In genomic region chr5:121477680-121478079, GRCm38 (mm10) we compare ENCODE assay signal across 10 mouse cellular contexts. TPM values are rescaled to one million over a fixed set of nuclear protein-coding genes. Genes with fewer than 3 reads are reported as not detected.
DNase-seq lines count a peak whose midpoint lies in the region; ATAC-seq and TF ChIP-seq lines count a peak whose summit lies in the region.
"Had no signal": no experiment of that assay in that cellular context is flagged by ENCODE, and none has a peak within 500 bp of the region (broad histone marks: within the 10 kb centered on the region; RNA-seq: fewer than 3 reads in every experiment).

No protein-coding gene starts in this region.

- H3K4me3 ChIP-seq in hindbrain, embryonic 11.5 days (ENCODE audit: low read depth, low read length) = no peak overlapping the region
- H3K4me3 ChIP-seq in hindbrain, embryonic 12.5 days = no peak overlapping the region
- no peak overlapping the region for H3K4me3 ChIP-seq in intestine, postnatal 0 days (ENCODE audit: low read depth, low read length)
- H3K4me3 ChIP-seq in forebrain, embryonic 11.5 days (ENCODE audit: low read depth, low read length) = no peak overlapping the region
- H3K4me3 ChIP-seq: embryonic facial prominence, embryonic 12.5 days; limb, embryonic 15.5 days had no signal

- H3K27me3 ChIP-seq in hindbrain, embryonic 11.5 days (ENCODE audit: control insufficient read depth, insufficient read depth, low read length) = no peaks in the 10 kb centered on the region
- no peaks in the 10 kb centered on the region for H3K27me3 ChIP-seq in hindbrain, embryonic 12.5 days
- no peaks in the 10 kb centered on the region for H3K27me3 ChIP-seq in intestine, postnatal 0 days (replicated peaks; ENCODE audit: control insufficient read depth, insufficient read depth, low read length)
- no peaks in the 10 kb centered on the region for H3K27me3 ChIP-seq in forebrain, embryonic 11.5 days (ENCODE audit: control insufficient read depth, insufficient read depth, low read length)
- H3K27me3 ChIP-seq: embryonic facial prominence, embryonic 12.5 days; limb, embryonic 15.5 days had no signal

- H3K4me1 ChIP-seq in hindbrain, embryonic 11.5 days (replicated peaks; ENCODE audit: control insufficient read depth, insufficient read depth, low read length) = no peaks in the 10 kb centered on the region
- H3K4me1 ChIP-seq in hindbrain, embryonic 12.5 days = no peaks in the 10 kb centered on the region
- H3K4me1 ChIP-seq in intestine, postnatal 0 days (replicated peaks; ENCODE audit: control insufficient read depth, insufficient read depth, low read length) = no peaks in the 10 kb centered on the region
- no peaks in the 10 kb centered on the region for H3K4me1 ChIP-seq in forebrain, embryonic 11.5 days (replicated peaks; ENCODE audit: control insufficient read depth, insufficient read depth, low read length)
- H3K4me1 ChIP-seq: embryonic facial prominence, embryonic 12.5 days; limb, embryonic 15.5 days had no signal

- WGBS in hindbrain, embryonic 11.5 days = 44% methylated on average over 3 of the region's 3 CpGs
- WGBS in hindbrain, embryonic 12.5 days = 39% methylated on average over 3 of the region's 3 CpGs
- 21% methylated on average over 3 of the region's 3 CpGs for whole genome bisulfite sequencing in intestine, postnatal 0 days
- WGBS in forebrain, embryonic 11.5 days = 40% methylated on average over 3 of the region's 3 CpGs

- ATAC-seq in hindbrain, embryonic 11.5 days (ENCODE audit: low FRiP score) = no peak
- ATAC-seq in hindbrain, embryonic 12.5 days (ENCODE audit: low FRiP score) = no peak
- peak; percentile 36; the same call in 1 of the 2 replicates for ATAC-seq in intestine, postnatal 0 days
- ATAC-seq in forebrain, embryonic 11.5 days (replicated peaks; ENCODE audit: low FRiP score) = no peak

- DNase-seq in hindbrain, embryonic 11.5 days (ENCODE audit: low spot score) = peak; percentile 75
- peak; percentile 51 to 72 for DNase-seq in spleen, postnatal 36 days (ENCODE audit: low spot score in 2 of 2)
- DNase-seq in spleen, adult 12 weeks (ENCODE audit: low spot score) = no peak
- DNase-seq in c-Kit-negative CD71-positive TER-119-positive erythroid progenitor cells, embryonic 14.5 days (ENCODE audit: low read depth, low spot score) = peak; percentile 68
- peak; percentile 43 for DNase-seq in skeletal muscle tissue, adult 2 months (ENCODE audit: low read depth, low spot score)
- no peak for DNase-seq in forebrain, embryonic 11.5 days (ENCODE audit: low spot score)

- H3K4me2 ChIP-seq in hindbrain, embryonic 11.5 days (replicated peaks; ENCODE audit: low read depth, low read length) = no peak overlapping the region
- no peak overlapping the region for H3K4me2 ChIP-seq in hindbrain, embryonic 12.5 days (replicated peaks)
- H3K4me2 ChIP-seq in intestine, postnatal 0 days (replicated peaks; ENCODE audit: low read depth) = no peak overlapping the region
- no peak overlapping the region for H3K4me2 ChIP-seq in forebrain, embryonic 11.5 days (ENCODE audit: low read depth, low read length, severe bottlenecking)
- H3K4me2 ChIP-seq: embryonic facial prominence, embryonic 12.5 days; limb, embryonic 15.5 days had no signal

- no peak overlapping the region for H3K9ac ChIP-seq in hindbrain, embryonic 11.5 days (ENCODE audit: low read depth, low read length)
- no peak overlapping the region for H3K9ac ChIP-seq in hindbrain, embryonic 12.5 days
- H3K9ac ChIP-seq in intestine, postnatal 0 days (ENCODE audit: low read depth, low read length) = no peak overlapping the region
- no peak overlapping the region for H3K9ac ChIP-seq in forebrain, embryonic 11.5 days (ENCODE audit: low read length)
- H3K9ac ChIP-seq: embryonic facial prominence, embryonic 12.5 days; limb, embryonic 15.5 days had no signal

- no peaks in the 10 kb centered on the region for H3K9me3 ChIP-seq in hindbrain, embryonic 11.5 days (ENCODE audit: control insufficient read depth, low read length)
- no peaks in the 10 kb centered on the region for H3K9me3 ChIP-seq in hindbrain, embryonic 12.5 days (replicated peaks)
- no peaks in the 10 kb centered on the region for H3K9me3 ChIP-seq in intestine, postnatal 0 days (ENCODE audit: control insufficient read depth)
- no peaks in the 10 kb centered on the region for H3K9me3 ChIP-seq in forebrain, embryonic 11.5 days (ENCODE audit: control insufficient read depth, low read length)
- H3K9me3 ChIP-seq: embryonic facial prominence, embryonic 12.5 days; limb, embryonic 15.5 days had no signal

- H3K36me3 ChIP-seq in hindbrain, embryonic 11.5 days (ENCODE audit: control insufficient read depth, insufficient read depth, low read length) = no peaks in the 10 kb centered on the region
- H3K36me3 ChIP-seq in hindbrain, embryonic 12.5 days = no peaks in the 10 kb centered on the region
- no peaks in the 10 kb centered on the region for H3K36me3 ChIP-seq in intestine, postnatal 0 days (ENCODE audit: control insufficient read depth, insufficient read depth)
- H3K36me3 ChIP-seq in forebrain, embryonic 11.5 days (ENCODE audit: control insufficient read depth, insufficient read depth, low read length) = no peaks in the 10 kb centered on the region
- H3K36me3 ChIP-seq: embryonic facial prominence, embryonic 12.5 days; limb, embryonic 15.5 days had no signal

- no peak overlapping the region for H3K27ac ChIP-seq in hindbrain, embryonic 11.5 days (ENCODE audit: low read depth, low read length)
- H3K27ac ChIP-seq in hindbrain, embryonic 12.5 days = no peak overlapping the region
- H3K27ac ChIP-seq in intestine, postnatal 0 days (ENCODE audit: low read depth, low read length) = no peak overlapping the region
- no peak overlapping the region for H3K27ac ChIP-seq in forebrain, embryonic 11.5 days (ENCODE audit: low read depth, low read length)
- H3K27ac ChIP-seq: embryonic facial prominence, embryonic 12.5 days; limb, embryonic 15.5 days had no signal

- TF ChIP-seq CTCF in intestine, postnatal 0 days (IDR thresholded peaks at IDR 0.05; ENCODE audit: low read depth) = peak; percentile 88

RNA-seq across cellular contexts. Expression of gene Erp29, which starts 25.4 kb away (rescaled TPM):
- polyA plus RNA-seq in hindbrain, embryonic 11.5 days (2014; fragmentation: Nextera tagmentation; extraction: Ambion mirVana) = 111 and 113 TPM in 2 replicates
- polyA plus RNA-seq in hindbrain, embryonic 12.5 days (2016; fragmentation: Nextera tagmentation; extraction: Ambion mirVana) = 139 and 145 TPM in 2 replicates
- 164 and 175 TPM in 2 replicates for polyA plus RNA-seq in intestine, postnatal 0 days (2015; fragmentation: Nextera tagmentation; extraction: Ambion mirVana)
- 119 and 127 TPM in 2 replicates for polyA plus RNA-seq in forebrain, embryonic 11.5 days (2014; fragmentation: Nextera tagmentation; extraction: Ambion mirVana)

RNA-seq across cellular contexts. Expression of gene Adam1b, which starts 25.6 kb away (rescaled TPM):
- not detected in 2 replicates for polyA plus RNA-seq in hindbrain, embryonic 11.5 days (2014; fragmentation: Nextera tagmentation; extraction: Ambion mirVana)
- polyA plus RNA-seq in hindbrain, embryonic 12.5 days (2016; fragmentation: Nextera tagmentation; extraction: Ambion mirVana) = not detected in 2 replicates
- polyA plus RNA-seq in intestine, postnatal 0 days (2015; fragmentation: Nextera tagmentation; extraction: Ambion mirVana) = 0.04 TPM in 1 of 2 replicates, not detected in the other
- 0.07 TPM in 1 of 2 replicates, not detected in the other for polyA plus RNA-seq in forebrain, embryonic 11.5 days (2014; fragmentation: Nextera tagmentation; extraction: Ambion mirVana)
- polyA plus RNA-seq: embryonic facial prominence, embryonic 12.5 days had no signal

RNA-seq across cellular contexts. Expression of gene Tmem116, which starts 26.0 kb away (rescaled TPM):
- 0.85 and 1.1 TPM in 2 replicates for polyA plus RNA-seq in hindbrain, embryonic 11.5 days (2014; fragmentation: Nextera tagmentation; extraction: Ambion mirVana)
- 1.4 and 1.8 TPM in 2 replicates for polyA plus RNA-seq in hindbrain, embryonic 12.5 days (2016; fragmentation: Nextera tagmentation; extraction: Ambion mirVana)
- polyA plus RNA-seq in intestine, postnatal 0 days (2015; fragmentation: Nextera tagmentation; extraction: Ambion mirVana) = 6.8 and 7.2 TPM in 2 replicates
- 1.4 and 1.9 TPM in 2 replicates for polyA plus RNA-seq in forebrain, embryonic 11.5 days (2014; fragmentation: Nextera tagmentation; extraction: Ambion mirVana)

Comparison
In these comparisons a context has a peak if more than half of its experiments do, and no peak if none do; other contexts are left out.
1. DNase-seq: peak in hindbrain, embryonic 11.5 days (single experiment), spleen, postnatal 36 days (2 of 2), c-Kit-negative CD71-positive TER-119-positive erythroid progenitor cells, embryonic 14.5 days (single experiment) and skeletal muscle tissue, adult 2 months (single experiment); none in spleen, adult 12 weeks (single experiment) and forebrain, embryonic 11.5 days (single experiment).